10 mouse cellular contexts compared by ENCODE assay signal in genomic region chr10:99169765-99170129, GRCm38 (mm10). TPM values are rescaled to one million over a fixed set of nuclear protein-coding genes. Genes with fewer than 3 reads are reported as not detected.
DNase-seq lines count a peak whose midpoint lies in the region; ATAC-seq lines count a peak whose summit lies in the region.
"Had no signal": no experiment of that assay in that cellular context is flagged by ENCODE, and none has a peak within 500 bp of the region (broad histone marks: within the 10 kb centered on the region; RNA-seq: fewer than 3 reads in every experiment).

No protein-coding gene starts in this region.

- ATAC-seq in hindbrain, embryonic 14.5 days (ENCODE audit: low FRiP score): no peak

- no peaks in the 10 kb centered on the region for H3K36me3 ChIP-seq in hindbrain, embryonic 14.5 days (replicated peaks; ENCODE audit: control insufficient read depth, insufficient read depth)

- no peak overlapping the region for H3K9ac ChIP-seq in hindbrain, embryonic 14.5 days

- no peaks in the 10 kb centered on the region; the same call in 1 of the 2 replicates for H3K4me1 ChIP-seq in hindbrain, embryonic 14.5 days (replicated peaks; ENCODE audit: control insufficient read depth, insufficient read depth, low read length)

- intact Hi-C loops in heart, postnatal 10 days (cut with DNase I): loop anchor here (2.0 to 10.0 kb wide), 5 partner anchors 95 to 1315 kb away; partner anchors contain the start of genes Cep290 and Tmtc3

- H3K27ac ChIP-seq in hindbrain, embryonic 14.5 days: no peak overlapping the region

- H3K4me2 ChIP-seq in hindbrain, embryonic 14.5 days (replicated peaks): no peak overlapping the region

- no peak overlapping the region for H3K4me3 ChIP-seq in hindbrain, embryonic 14.5 days (replicated peaks; ENCODE audit: low read length)

- H3K27me3 ChIP-seq in hindbrain, embryonic 14.5 days (ENCODE audit: control insufficient read depth, insufficient read depth, low read length): no peaks in the 10 kb centered on the region

- no peaks in the 10 kb centered on the region for H3K9me3 ChIP-seq in hindbrain, embryonic 14.5 days (ENCODE audit: control insufficient read depth, low read length)

- WGBS in hindbrain, embryonic 14.5 days: 92% methylated on average over 5 of the region's 5 CpGs

- peak; percentile 63 for DNase-seq in layer of hippocampus, adult 9-11 months
- DNase-seq in layer of hippocampus, adult 9-10 months (ENCODE audit: low spot score): no peak
- DNase-seq in brain, adult 2 months (ENCODE audit: low read depth, low spot score): peak; percentile 75
- peak; percentile 67 to 71 for DNase-seq in heart, postnatal 10 days
- peak; percentile 85 for DNase-seq in lung, postnatal 25 days (ENCODE audit: low spot score)
- no peak for DNase-seq in adrenal gland, adult 8-10 months
- no peak for DNase-seq in hindbrain, embryonic 14.5 days (ENCODE audit: low spot score)
- DNase-seq in neural tube, embryonic 10.5 days (ENCODE audit: extremely low spot score, low spot score): no peak

RNA-seq across cellular contexts. Expression of gene Phxr2, which starts 43.6 kb away (rescaled TPM):
- not detected for total RNA-seq in heart, postnatal 10 days (2021)
- not detected for total RNA-seq in adrenal gland, adult 8-10 months (2022)
- polyA plus RNA-seq in hindbrain, embryonic 14.5 days (2014; fragmentation: Nextera tagmentation; extraction: Ambion mirVana): not detected in 2 replicates
- total RNA-seq: layer of hippocampus, postnatal 14 days had no signal
- polyA plus RNA-seq: neural tube, embryonic 14.5 days had no signal

Comparison
In these comparisons a context has a peak if more than half of its experiments do, and no peak if none do; other contexts are left out.
1. DNase-seq: peak in layer of hippocampus, adult 9-11 months (single experiment), brain, adult 2 months (single experiment), heart, postnatal 10 days (2 of 2) and lung, postnatal 25 days (single experiment); none in layer of hippocampus, adult 9-10 months (single experiment), adrenal gland, adult 8-10 months (single experiment), hindbrain, embryonic 14.5 days (single experiment) and neural tube, embryonic 10.5 days (single experiment).